Mouse (Mus musculus) bone marrow, adult 2 months (tissue): Measurements from ENCODE around the gene Tcte3.
"Not testable (repeated sequence)": the region's sequence is repeated elsewhere in the genome, so short reads cannot be mapped to it uniquely, and the experiment has no call there.

Experiments
- CTCF ChIP-seq: fragments of 200-500 bp; IDR thresholded peaks from 2 replicates; pipeline ENCODE4 v1.5.1; 2011; ENCODE audit warnings: low read length, control low read depth; ENCODE audit not compliant: control insufficient read depth, insufficient read depth
- POLR2A ChIP-seq: fragments of 200-500 bp; IDR thresholded peaks from 2 replicates; pipeline ENCODE4 v1.6.1; 2011; ENCODE audit warnings: low read depth, mild to moderate bottlenecking, control low read depth, low read length, borderline replicate concordance; ENCODE audit not compliant: control insufficient read depth

DNA sequence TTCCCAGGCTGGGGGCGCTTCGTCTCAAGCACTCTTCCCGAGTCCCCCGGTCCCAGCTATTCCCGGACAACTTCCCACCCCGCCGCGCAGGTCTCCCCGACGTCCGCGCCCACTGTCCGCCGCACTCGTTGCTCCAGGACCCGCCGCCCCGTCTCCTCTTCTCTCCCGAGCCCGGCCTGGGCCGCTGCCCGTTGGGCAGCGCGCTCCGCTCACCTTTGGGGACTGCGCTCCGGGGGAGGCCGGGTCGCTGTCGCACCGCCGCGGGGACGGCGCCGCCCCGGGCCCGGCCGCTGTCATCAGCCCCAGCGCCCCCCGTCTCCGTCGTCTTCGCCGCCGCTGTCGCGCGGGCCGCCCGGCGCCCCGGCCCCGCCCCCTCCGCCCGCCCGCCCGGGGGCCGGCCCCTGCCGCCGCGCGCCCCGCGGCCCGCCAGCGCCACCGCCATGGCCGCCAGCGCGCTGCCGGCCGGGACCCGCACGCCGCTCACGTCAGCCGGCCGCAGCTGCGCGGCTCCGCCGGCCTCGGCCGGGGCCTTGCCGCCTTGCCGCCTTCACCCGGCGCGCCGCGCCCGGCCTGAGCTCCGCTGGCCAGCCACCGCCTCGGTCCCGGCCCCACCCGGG lies 48.7 kb downstream of the Tcte3 start:
- not testable (repeated sequence) for TF ChIP-seq CTCF, POLR2A
